Mouse (Mus musculus) heart, adult 2 months (tissue): ENCODE measurements around the gene Gm26741.

ENCODE experiments used
- CTCF ChIP-seq: fragments of 200-600 bp; IDR thresholded peaks from 2 replicates; pipeline ENCODE4 v1.8.1; 2022; ENCODE audit warnings: antibody characterized with exemption, mild to moderate bottlenecking, moderate library complexity
- POLR2A ChIP-seq: fragments of 200-500 bp; IDR thresholded peaks from 2 replicates; pipeline ENCODE4 v1.6.1; 2011; ENCODE audit warnings: mild to moderate bottlenecking, low read depth, low read length, control low read depth; ENCODE audit not compliant: insufficient read depth

- TF ChIP-seq CTCF (no peak), POLR2A (no peak)
These were observed at the start of gene Gm26741 for GRCm38 (mm10) chr10:52358467-52358866.
